Mouse (Mus musculus): ENCODE data around the gene Olfr520.

- no peak for TF ChIP-seq CTCF (IDR thresholded peaks at IDR 0.05; ENCODE audit: extremely low read depth, insufficient read length, insufficient replicate concordance, low read depth, low read length)
- TF ChIP-seq POLR2A (IDR thresholded peaks at IDR 0.05; ENCODE audit: low read depth, low read length), result no peak
Observed at GRCm38 (mm10) chr7:99700641-99701040, 29.4 kb upstream of the Olfr520 start.

Measured in small intestine, adult 2 months (tissue).